Mouse (Mus musculus): ENCODE measurements around the gene Pde11a. TPM values are rescaled to one million over a fixed set of nuclear protein-coding genes. Genes with fewer than 3 reads are reported as not detected.

The Pde11a gene
- polyA plus RNA-seq, 1 experiment from 2014 or later: 0.13 TPM

DNA sequence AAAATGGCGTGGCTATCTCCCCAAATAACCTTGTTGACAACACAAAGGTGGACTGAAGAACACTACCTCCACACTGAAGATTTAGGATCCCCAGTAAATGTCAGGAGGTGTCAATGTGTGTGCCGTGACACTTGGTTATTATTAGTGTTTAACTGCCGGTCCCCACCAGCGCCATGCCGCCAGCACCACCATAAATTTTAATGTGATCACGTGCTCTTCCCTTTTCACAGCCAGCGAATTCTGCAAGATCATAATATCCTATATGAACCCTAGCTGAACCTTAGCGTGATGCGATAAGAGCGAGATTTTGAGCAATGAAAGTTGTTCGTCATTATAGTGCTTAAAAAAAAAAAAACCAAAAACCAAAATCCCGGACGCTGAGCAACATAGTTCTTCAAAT is 269.3 kb downstream of the Pde11a start:
- Histone ChIP-seq H3K9me3 (no peaks in the 10 kb centered on the region), H3K4me1 (replicated peaks) (peaks cover 43% of the 10 kb centered on the region), H3K9ac (replicated peaks) (no peak overlapping the region), H3K4me2 (peak overlapping the region; percentile 49), H3K27ac (peak overlapping the region; percentile 56), H3K27me3 (0 out of 2 replicates have a peak, but pooled peaks cover 2% of the 10 kb centered on the region), H3K4me3 (replicated peaks) (0 out of 2 replicates have a peak overlapping the region, but pooled peaks have one; percentile 2), H3K36me3 (no peaks in the 10 kb centered on the region)
- 12% methylated on average over 13 of the region's 13 CpGs for WGBS
- no peak for ATAC-seq (ENCODE audit: insufficient number of reproducible peaks, insufficient read depth, low FRiP score, low TSS enrichment, low read depth)

- H3K27me3 ChIP-seq: 0 out of 2 replicates have a peak, but pooled peaks cover 2% of the 10 kb centered on the region
- peak overlapping the region; percentile 56 for H3K27ac ChIP-seq
- no peak overlapping the region for H3K9ac ChIP-seq (replicated peaks)
- H3K9me3 ChIP-seq: no peaks in the 10 kb centered on the region
- no peak for ATAC-seq (ENCODE audit: insufficient number of reproducible peaks, insufficient read depth, low FRiP score, low TSS enrichment, low read depth)
- no peaks in the 10 kb centered on the region for H3K36me3 ChIP-seq
- WGBS: 22% methylated on average over 10 of the region's 10 CpGs
- peaks cover 37% of the 10 kb centered on the region for H3K4me1 ChIP-seq (replicated peaks)
- no peak overlapping the region for H3K4me3 ChIP-seq (replicated peaks)
- H3K4me2 ChIP-seq: peak overlapping the region; percentile 49; the same call in 1 of the 2 replicates
These were observed 270.4 kb downstream of the Pde11a start for GRCm38 (mm10) chr2:76068155-76068554.

DNA sequence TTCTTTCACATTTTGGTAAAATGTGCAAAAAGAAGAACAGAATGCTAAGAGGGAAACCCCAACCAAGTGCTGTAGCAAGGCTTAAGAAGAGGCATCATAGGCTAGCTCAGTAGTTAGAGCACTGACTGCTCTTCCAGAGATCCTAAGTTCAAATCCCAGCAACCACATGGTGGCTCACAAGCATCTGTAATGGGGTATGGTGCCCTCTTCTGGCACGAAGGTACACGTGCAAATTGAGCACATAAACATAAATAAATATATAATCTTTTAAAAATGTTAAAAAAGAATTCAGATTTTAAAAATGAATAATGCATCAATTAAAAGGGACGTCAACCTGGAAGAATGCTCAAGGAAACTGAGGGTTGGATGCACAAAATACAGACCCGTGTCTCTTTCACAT is 271.4 kb downstream of the Pde11a start:
- ATAC-seq (ENCODE audit: insufficient number of reproducible peaks, insufficient read depth, low FRiP score, low TSS enrichment, low read depth): no peak
- 57% methylated on average over 4 of the region's 4 CpGs for WGBS

GRCm38 (mm10) chr2:76065292-76065691 is 273.3 kb downstream of the Pde11a start:
- Histone ChIP-seq H3K9me3 (no peaks in the 10 kb centered on the region), H3K4me1 (replicated peaks) (peaks cover 42% of the 10 kb centered on the region), H3K27me3 (0 out of 2 replicates have a peak, but pooled peaks cover 2% of the 10 kb centered on the region), H3K9ac (replicated peaks) (no peak overlapping the region), H3K4me2 (no peak overlapping the region), H3K27ac (0 out of 2 replicates have a peak overlapping the region, but pooled peaks have one; percentile 26), H3K4me3 (replicated peaks) (no peak overlapping the region), H3K36me3 (no peaks in the 10 kb centered on the region)
- no peak for ATAC-seq (ENCODE audit: insufficient number of reproducible peaks, insufficient read depth, low FRiP score, low TSS enrichment, low read depth)
- WGBS: 54% methylated on average over 7 of the region's 7 CpGs

More for the DNA sequence above, 271.4 kb downstream of the Pde11a start:
- Histone ChIP-seq H3K36me3 (no peaks in the 10 kb centered on the region), H3K9ac (replicated peaks) (no peak overlapping the region), H3K9me3 (no peaks in the 10 kb centered on the region), H3K4me2 (no peak overlapping the region), H3K4me3 (replicated peaks) (no peak overlapping the region), H3K27ac (no peak overlapping the region), H3K27me3 (0 out of 2 replicates have a peak, but pooled peaks cover 2% of the 10 kb centered on the region), H3K4me1 (replicated peaks) (peaks cover 35% of the 10 kb centered on the region)

GRCm38 (mm10) chr2:76064078-76064477 is 274.5 kb downstream of the Pde11a start:
- no peak overlapping the region for H3K4me2 ChIP-seq
- WGBS: 87% methylated on average over 5 of the region's 5 CpGs
- no peaks in the 10 kb centered on the region for H3K36me3 ChIP-seq
- peaks cover 46% of the 10 kb centered on the region for H3K4me1 ChIP-seq (replicated peaks)
- H3K9me3 ChIP-seq: no peaks in the 10 kb centered on the region
- no peak overlapping the region for H3K4me3 ChIP-seq (replicated peaks)
- 0 out of 2 replicates have a peak, but pooled peaks cover 2% of the 10 kb centered on the region for H3K27me3 ChIP-seq
- ATAC-seq (ENCODE audit: insufficient number of reproducible peaks, insufficient read depth, low FRiP score, low TSS enrichment, low read depth): no peak
- H3K27ac ChIP-seq: no peak overlapping the region
- H3K9ac ChIP-seq (replicated peaks): no peak overlapping the region

GRCm38 (mm10) chr2:76060207-76060606 is 278.4 kb downstream of the Pde11a start:
- 68% methylated on average over 3 of the region's 3 CpGs for WGBS
- H3K4me3 ChIP-seq (replicated peaks): no peak overlapping the region
- no peaks in the 10 kb centered on the region for H3K9me3 ChIP-seq
- H3K4me1 ChIP-seq (replicated peaks): peaks cover 39% of the 10 kb centered on the region
- peak overlapping the region; percentile 90 for H3K27ac ChIP-seq
- H3K27me3 ChIP-seq: no peaks in the 10 kb centered on the region
- no peak overlapping the region for H3K9ac ChIP-seq (replicated peaks)
- peak overlapping the region; percentile 21 for H3K4me2 ChIP-seq
- H3K36me3 ChIP-seq: no peaks in the 10 kb centered on the region
- ATAC-seq (ENCODE audit: insufficient number of reproducible peaks, insufficient read depth, low FRiP score, low TSS enrichment, low read depth): no peak; the same call in 1 of the 2 replicates

- peak; percentile 79 for ATAC-seq (ENCODE audit: insufficient number of reproducible peaks, insufficient read depth, low FRiP score, low TSS enrichment, low read depth)
- H3K27ac ChIP-seq: peak overlapping the region; percentile 90
These were observed 279.0 kb downstream of the Pde11a start for GRCm38 (mm10) chr2:76059595-76059994.

GRCm38 (mm10) chr2:76058661-76059467 is 279.7 kb downstream of the Pde11a start:
- Histone ChIP-seq H3K4me1 (replicated peaks) (peaks cover 38% of the 10 kb centered on the region), H3K36me3 (no peaks in the 10 kb centered on the region), H3K4me2 (no peak overlapping the region), H3K9ac (replicated peaks) (no peak overlapping the region), H3K27me3 (no peaks in the 10 kb centered on the region), H3K27ac (peak overlapping the region; percentile 90), H3K4me3 (replicated peaks) (no peak overlapping the region), H3K9me3 (no peaks in the 10 kb centered on the region)
- no peak for ATAC-seq (ENCODE audit: insufficient number of reproducible peaks, insufficient read depth, low FRiP score, low TSS enrichment, low read depth)
- WGBS: 55% methylated on average over 13 of the region's 13 CpGs

More at GRCm38 (mm10) chr2:76059595-76059994, 279.0 kb downstream of the Pde11a start:
- Histone ChIP-seq H3K9ac (replicated peaks) (no peak overlapping the region), H3K4me3 (replicated peaks) (no peak overlapping the region), H3K36me3 (no peaks in the 10 kb centered on the region), H3K4me1 (replicated peaks) (peaks cover 38% of the 10 kb centered on the region), H3K4me2 (peak overlapping the region; percentile 17), H3K27me3 (no peaks in the 10 kb centered on the region), H3K9me3 (no peaks in the 10 kb centered on the region)
- WGBS: 17% methylated on average over 10 of the region's 10 CpGs

- no peak for ATAC-seq (ENCODE audit: insufficient number of reproducible peaks, insufficient read depth, low FRiP score, low TSS enrichment, low read depth)
- Histone ChIP-seq H3K27ac (no peak overlapping the region), H3K4me3 (replicated peaks) (no peak overlapping the region), H3K27me3 (no peaks in the 10 kb centered on the region), H3K9me3 (no peaks in the 10 kb centered on the region), H3K4me2 (no peak overlapping the region), H3K9ac (replicated peaks) (no peak overlapping the region), H3K4me1 (replicated peaks) (peaks cover 38% of the 10 kb centered on the region), H3K36me3 (no peaks in the 10 kb centered on the region)
- 82% methylated on average over 7 of the region's 7 CpGs for WGBS
These were observed 281.0 kb downstream of the Pde11a start for GRCm38 (mm10) chr2:76057555-76057954.

GRCm38 (mm10) chr2:76053748-76054331 is 284.7 kb downstream of the Pde11a start:
- H3K4me1 ChIP-seq (replicated peaks): peaks cover 23% of the 10 kb centered on the region
- no peak overlapping the region for H3K27ac ChIP-seq
- no peaks in the 10 kb centered on the region for H3K9me3 ChIP-seq
- no peak overlapping the region for H3K4me2 ChIP-seq
- 72% methylated on average over 14 of the region's 14 CpGs for WGBS
- H3K4me3 ChIP-seq (replicated peaks): no peak overlapping the region
- no peak overlapping the region for H3K9ac ChIP-seq (replicated peaks)
- no peaks in the 10 kb centered on the region for H3K36me3 ChIP-seq
- no peak for ATAC-seq (ENCODE audit: insufficient number of reproducible peaks, insufficient read depth, low FRiP score, low TSS enrichment, low read depth)
- H3K27me3 ChIP-seq: no peaks in the 10 kb centered on the region

- no peak for ATAC-seq (ENCODE audit: insufficient number of reproducible peaks, insufficient read depth, low FRiP score, low TSS enrichment, low read depth)
- Histone ChIP-seq H3K9ac (replicated peaks) (no peak overlapping the region), H3K4me2 (no peak overlapping the region), H3K4me3 (replicated peaks) (no peak overlapping the region), H3K36me3 (no peaks in the 10 kb centered on the region), H3K9me3 (no peaks in the 10 kb centered on the region), H3K27me3 (no peaks in the 10 kb centered on the region), H3K27ac (no peak overlapping the region), H3K4me1 (replicated peaks) (peaks cover 18% of the 10 kb centered on the region)
- WGBS: 87% methylated on average over 1 of the region's 1 CpGs
These were observed 285.6 kb downstream of the Pde11a start for GRCm38 (mm10) chr2:76052897-76053505.
